Mouse (Mus musculus) induced T-regulatory cell, adult 2 months (primary cell): ENCODE data around the gene Mpp3.
"Not testable (repeated sequence)": the region's sequence is repeated elsewhere in the genome, so short reads cannot be mapped to it uniquely, and the experiment has no call there.

Experiments
- DNase-seq: peaks from one replicate; pipeline ENCODE4 v3.0.0-alpha.2; 2012; ENCODE audit warnings: low read depth

Gene Mpp3

DNA sequence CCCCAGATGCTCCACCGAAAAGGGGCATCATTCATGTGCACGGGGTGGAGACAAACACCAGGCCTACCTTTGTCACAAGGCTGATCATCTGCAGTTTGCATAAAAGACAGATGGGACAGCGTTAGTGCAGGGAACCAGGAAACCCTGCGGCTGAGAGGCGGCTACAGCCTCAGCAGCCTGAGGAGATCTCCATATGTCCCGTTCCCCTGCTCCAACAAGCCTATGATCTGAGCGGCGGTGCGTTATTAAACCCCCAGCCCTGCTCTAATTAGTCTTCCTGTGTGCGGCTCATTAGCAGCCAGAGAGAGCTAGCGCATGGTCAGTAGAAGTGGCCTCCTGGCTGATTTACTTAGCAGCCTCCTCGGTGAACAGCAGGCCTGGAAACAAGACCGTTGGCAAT lies 18.1 kb downstream of the Mpp3 start:
- no peak for DNase-seq

- no peak for DNase-seq
Observed at GRCm38 (mm10) chr11:102008954-102009637, 19.2 kb downstream of the Mpp3 start.

GRCm38 (mm10) chr11:102008372-102008771 lies 19.9 kb downstream of the Mpp3 start:
- DNase-seq: no peak

DNA sequence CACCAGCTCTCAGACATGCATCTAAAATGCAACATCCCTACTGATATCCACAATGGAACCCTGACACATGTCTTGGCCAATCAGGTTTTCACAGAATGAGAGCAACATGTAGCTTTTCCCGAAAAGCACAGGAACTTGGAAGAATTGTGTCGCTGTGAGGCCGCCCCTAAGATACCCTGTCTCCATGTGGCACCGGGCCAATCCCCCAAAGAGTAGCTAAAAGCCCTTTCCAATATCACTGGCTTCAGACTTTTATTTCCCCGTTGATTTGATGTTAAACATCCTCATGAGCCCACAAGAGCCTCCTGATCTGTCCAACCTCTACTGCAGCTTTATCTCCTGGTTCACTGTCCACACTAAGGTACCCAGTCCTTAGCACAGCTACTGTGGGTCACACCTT lies 21.6 kb downstream of the Mpp3 start:
- DNase-seq: no peak

DNA sequence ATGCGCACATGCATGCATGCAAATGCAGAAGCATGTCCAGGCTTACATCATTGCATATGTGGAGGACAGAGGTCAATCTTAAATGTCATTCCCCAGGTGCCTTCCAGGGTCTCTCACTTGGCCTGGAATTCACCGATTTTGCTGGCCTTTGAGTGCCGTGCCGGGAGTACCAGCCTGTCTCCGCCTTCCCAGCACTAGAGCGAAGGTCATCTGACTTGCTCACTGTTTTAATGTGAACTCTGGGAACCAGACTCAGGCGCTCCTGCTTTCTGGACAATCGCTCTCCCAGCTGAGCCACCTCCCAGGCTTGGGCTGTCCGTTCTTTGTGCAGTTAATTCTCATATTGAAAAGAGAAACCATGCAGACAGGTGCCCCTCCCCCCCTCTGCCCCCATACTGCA lies 22.0 kb downstream of the Mpp3 start:
- DNase-seq: no peak

DNA sequence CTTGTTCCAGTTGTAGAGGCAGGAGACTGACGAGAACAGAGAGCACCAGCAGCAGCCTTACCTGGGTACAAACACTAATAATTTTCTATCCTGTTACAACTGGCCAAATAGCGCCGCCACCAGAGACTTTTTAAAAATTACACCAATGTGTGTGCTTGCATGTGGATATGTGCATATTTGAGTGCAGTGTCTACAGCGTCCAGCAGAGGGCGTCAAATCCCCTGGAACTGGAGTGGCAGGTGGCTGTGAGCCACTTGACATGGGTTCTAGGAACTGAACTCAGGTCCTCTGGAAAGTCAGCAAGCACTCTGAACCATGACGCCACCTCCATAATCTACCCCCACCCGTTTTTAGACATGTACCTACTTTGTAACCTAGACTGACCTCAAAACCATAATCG lies 24.0 kb downstream of the Mpp3 start:
- DNase-seq: no peak

DNA sequence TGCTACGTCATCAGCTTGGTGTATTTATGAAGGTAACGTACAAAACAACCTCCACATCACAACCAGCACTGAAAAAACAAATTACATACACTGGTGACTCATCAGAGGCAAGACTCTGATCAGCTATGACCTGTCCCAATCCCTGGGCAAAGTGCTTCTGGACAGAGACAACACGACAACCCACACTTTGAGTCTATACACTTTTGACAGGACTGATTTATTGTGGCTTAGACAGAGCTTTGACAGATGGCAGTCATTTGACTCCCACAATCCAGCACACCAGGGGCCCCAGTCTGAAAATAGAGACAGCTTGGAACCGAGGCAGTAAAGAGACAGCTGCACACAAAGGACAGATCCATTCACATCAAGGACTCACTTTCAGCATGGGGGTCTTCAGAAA lies 28.8 kb downstream of the Mpp3 start:
- no peak for DNase-seq

GRCm38 (mm10) chr11:101998258-101998657 lies 30.0 kb downstream of the Mpp3 start:
- DNase-seq: no peak

DNA sequence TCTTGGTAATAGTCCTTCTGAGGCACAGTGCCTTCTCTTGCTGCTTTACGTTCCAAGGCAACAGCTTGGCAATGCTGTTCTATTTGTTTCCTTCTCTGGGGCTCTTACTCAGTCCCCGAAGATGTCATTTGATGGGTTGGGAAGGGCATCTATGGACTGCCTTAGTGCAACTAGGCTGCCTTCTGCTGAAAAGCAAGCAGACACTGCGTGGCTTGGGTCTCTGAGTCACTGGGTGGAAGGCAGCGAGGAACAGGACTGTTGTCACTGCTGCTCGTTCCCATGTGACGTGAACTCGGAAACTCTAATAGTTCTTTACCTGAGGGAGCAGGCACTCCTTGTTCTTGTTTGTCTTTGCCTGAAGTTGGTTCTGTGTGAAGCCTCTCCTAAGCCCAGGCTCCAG lies 32.3 kb downstream of the Mpp3 start:
- no peak for DNase-seq

DNA sequence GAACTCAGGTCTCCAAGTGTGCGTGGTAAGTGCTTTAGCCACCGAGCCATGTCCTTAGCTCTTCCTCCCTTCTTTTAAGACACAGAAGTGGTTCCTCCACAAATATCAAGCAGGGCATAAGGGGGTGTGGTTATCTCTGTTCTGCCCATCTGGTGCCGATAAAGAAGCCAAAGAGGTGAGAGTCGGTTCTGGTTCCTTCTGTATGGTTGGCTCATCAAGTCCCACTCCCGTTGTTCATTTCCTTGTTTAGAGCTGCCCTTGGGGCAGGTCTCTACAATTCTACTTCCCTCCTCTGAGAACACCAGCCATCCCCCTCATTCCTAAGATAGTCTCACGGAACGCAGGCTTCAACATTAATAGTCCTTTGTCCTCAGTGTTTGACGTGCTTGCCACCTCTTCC lies 34.2 kb downstream of the Mpp3 start:
- no peak for DNase-seq

- DNase-seq: no peak
Observed at GRCm38 (mm10) chr11:101992411-101992810, 35.9 kb downstream of the Mpp3 start.

GRCm38 (mm10) chr11:101991813-101992212 lies 36.4 kb downstream of the Mpp3 start:
- no peak for DNase-seq

GRCm38 (mm10) chr11:101990244-101990643 lies 38.0 kb downstream of the Mpp3 start:
- no peak for DNase-seq

DNA sequence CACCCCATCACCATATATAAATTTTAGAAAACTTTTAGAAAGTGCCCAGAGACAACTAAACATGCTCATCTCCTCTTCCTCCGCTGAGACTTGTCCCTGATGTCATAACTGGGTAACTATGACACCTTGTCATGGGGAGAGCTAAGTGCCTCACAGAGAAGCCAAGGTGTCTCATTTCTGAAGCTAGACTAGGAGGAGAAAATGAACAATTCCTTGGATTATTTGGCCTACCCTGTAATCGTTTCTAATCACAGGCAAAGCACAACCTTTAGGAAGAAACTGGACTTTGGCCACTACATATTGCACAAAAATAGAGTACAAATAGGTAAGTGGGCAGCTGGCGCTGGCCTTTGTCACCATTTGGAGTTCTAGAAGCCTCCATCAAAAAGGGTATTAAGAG lies 41.3 kb downstream of the Mpp3 start, which contains the start of gene Dusp3:
Gene Dusp3, minus strand, starts transcription at position 101 of the 400 bp plus-strand sequence.
- DNase-seq: no peak

DNA sequence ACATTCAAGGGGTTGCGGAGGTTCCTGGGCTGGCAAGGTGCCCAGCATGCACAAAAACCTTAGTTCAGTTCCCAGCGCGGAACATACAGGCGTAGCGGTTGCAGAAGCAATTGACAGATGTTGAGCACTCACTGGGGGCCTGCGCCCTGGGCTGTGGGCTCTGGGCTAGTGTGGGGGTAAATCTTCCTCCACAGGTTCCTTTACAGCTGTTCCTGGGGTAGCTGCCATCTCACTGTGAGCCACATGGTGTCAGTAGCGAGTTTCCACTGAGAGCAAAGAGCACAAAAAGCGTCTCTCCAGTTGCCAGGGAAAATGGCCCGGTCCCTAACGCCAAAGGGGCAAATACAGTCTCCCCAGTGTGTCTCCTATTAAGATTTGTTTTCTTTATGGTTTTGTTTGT lies 42.3 kb downstream of the Mpp3 start:
- DNase-seq: peak; percentile 79

GRCm38 (mm10) chr11:101985450-101985849 lies 42.8 kb downstream of the Mpp3 start:
- not testable (repeated sequence) for DNase-seq

GRCm38 (mm10) chr11:101984054-101985025 lies 43.9 kb downstream of the Mpp3 start, which contains the start of gene Cfap97d1:
Gene Cfap97d1 (plus strand): TSS chr11:101984279.
- DNase-seq: peak; percentile 91

- DNase-seq: no peak
Observed at GRCm38 (mm10) chr11:101983431-101983921, 44.8 kb downstream of the Mpp3 start.

DNA sequence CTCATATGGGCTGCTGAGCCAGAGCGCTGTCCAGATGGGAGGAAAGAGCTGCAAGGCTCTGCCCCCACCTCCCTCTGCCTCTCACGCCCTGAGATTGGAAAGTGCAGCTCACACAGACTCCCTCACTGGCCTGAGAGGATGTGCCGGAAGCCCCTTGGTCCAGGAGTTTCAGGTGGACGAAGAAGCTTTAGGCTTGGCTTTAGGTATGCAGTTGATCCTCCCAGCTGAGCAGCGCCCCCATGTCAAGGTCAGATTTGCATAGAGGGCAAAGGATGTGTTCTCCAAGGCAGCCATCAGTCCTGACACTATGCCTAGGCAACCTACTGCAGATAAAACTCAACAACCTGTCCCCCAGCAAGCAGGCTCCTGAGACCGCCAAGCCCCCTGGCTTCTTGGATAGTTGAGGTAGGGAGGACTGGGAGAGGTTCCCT lies 45.3 kb downstream of the Mpp3 start:
- DNase-seq: no peak

GRCm38 (mm10) chr11:101981850-101982249 lies 46.4 kb downstream of the Mpp3 start:
- DNase-seq: peak; percentile 51

GRCm38 (mm10) chr11:101980603-101981157 lies 47.6 kb downstream of the Mpp3 start:
- no peak for DNase-seq

DNA sequence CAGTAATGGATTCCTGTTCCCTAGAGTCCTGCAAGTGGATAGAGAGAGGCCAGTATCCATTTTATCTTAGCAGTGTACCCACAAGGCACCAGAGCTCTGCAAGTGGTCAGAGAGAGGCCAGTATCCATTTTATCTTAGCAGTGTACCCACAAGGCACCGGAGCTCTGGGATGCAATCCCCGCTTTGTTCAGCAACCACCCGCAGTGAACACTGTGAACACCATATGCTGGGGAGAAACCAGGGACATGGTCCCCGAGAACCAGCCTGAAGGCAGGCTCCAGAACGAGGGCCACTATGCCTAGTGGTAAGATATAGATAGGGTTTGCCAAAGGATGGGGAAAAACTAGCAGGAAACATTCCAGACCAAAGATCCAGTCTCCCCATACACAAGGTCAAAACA lies 49.1 kb downstream of the Mpp3 start:
- DNase-seq: no peak

- no peak for DNase-seq
Observed at GRCm38 (mm10) chr11:101976949-101977348, 51.3 kb downstream of the Mpp3 start.
